Mouse (Mus musculus) spleen, adult 2 months (tissue): ENCODE data around the gene Crygb.

Experiments used
- CTCF ChIP-seq: fragments of 200-500 bp; IDR thresholded peaks from 2 replicates; pipeline ENCODE4 v1.5.1; 2011; ENCODE audit warnings: mild to moderate bottlenecking, inconsistent platforms; ENCODE audit not compliant: insufficient read depth, insufficient read length, insufficient replicate concordance; ENCODE audit errors: extremely low read depth
- POLR2A ChIP-seq: fragments of 200-500 bp; IDR thresholded peaks from 2 replicates; pipeline ENCODE4 v1.6.1; 2011; ENCODE audit warnings: low read depth, low read length, inconsistent platforms

- no peak for TF ChIP-seq CTCF
- TF ChIP-seq POLR2A, result no peak
Observed at GRCm38 (mm10) chr1:65091566-65091965, 9.5 kb upstream of the Crygb start.
